Mouse (Mus musculus) limb, embryonic 11.5 days (tissue): ENCODE measurements around the gene Rapgef5. TPM values are rescaled to one million over a fixed set of nuclear protein-coding genes. Genes with fewer than 3 reads are reported as not detected.

Experiments used
- ATAC-seq: fragments of 200-750 bp; cut with Nextera tagmentation; 2 replicates; pipeline ENCODE4 v1.8.0; 2017; ENCODE audit warnings: low read depth; ENCODE audit not compliant: insufficient number of reproducible peaks, low FRiP score, low TSS enrichment
- DNase-seq: peaks from one replicate; pipeline ENCODE4 v3.0.0-alpha.2; 2015; ENCODE audit warnings: low spot score
- H3K27ac ChIP-seq: fragments of 300-500 bp; sonication (generic); replicated peaks from 2 replicates; pipeline ENCODE4 v1.5.1; 2014; ENCODE audit warnings: low read depth, mild to moderate bottlenecking, low read length
- H3K27me3 ChIP-seq: fragments of 300-500 bp; sonication (generic); 2 replicates; pipeline ENCODE4 v1.6.1; 2014; ENCODE audit warnings: mild to moderate bottlenecking, low read length, mixed read lengths; ENCODE audit not compliant: control insufficient read depth, insufficient read depth
- H3K36me3 ChIP-seq: fragments of 300-500 bp; sonication (generic); 2 replicates; pipeline ENCODE4 v1.6.1; 2014; ENCODE audit warnings: mild to moderate bottlenecking, low read length, moderate library complexity, mixed read lengths; ENCODE audit not compliant: control insufficient read depth, insufficient read depth
- H3K4me1 ChIP-seq: fragments of 300-500 bp; sonication (generic); 2 replicates; pipeline ENCODE4 v1.6.1; 2014; ENCODE audit warnings: low read length, mixed read lengths; ENCODE audit not compliant: control insufficient read depth, insufficient read depth
- H3K4me2 ChIP-seq: fragments of 300-500 bp; sonication (generic); 2 replicates; pipeline ENCODE4 v1.6.1; 2014; ENCODE audit warnings: low read depth, mild to moderate bottlenecking, moderate library complexity; ENCODE audit not compliant: severe bottlenecking
- H3K4me3 ChIP-seq: fragments of 300-500 bp; sonication (generic); 2 replicates; pipeline ENCODE4 v1.5.1; 2014; ENCODE audit warnings: low read depth, low read length
- H3K9ac ChIP-seq: fragments of 300-500 bp; sonication (generic); 2 replicates; pipeline ENCODE4 v1.6.1; 2014; ENCODE audit warnings: mild to moderate bottlenecking, low read length
- H3K9me3 ChIP-seq: fragments of 300-500 bp; sonication (generic); 2 replicates; pipeline ENCODE4 v1.6.1; 2016; ENCODE audit warnings: low read length; ENCODE audit not compliant: control insufficient read depth
- WGBS: fragments of 180-500 bp; shearing (Covaris S2); extraction: QIAGEN DNeasy Blood & Tissue Kit; methylation state at CpG from one replicate; pipeline ENCODE4 v1.1.7; 2014; 5-methylcytosine and 5-hydroxymethylcytosine counted together
- polyA plus RNA-seq: library from polyadenylated mRNA; unstranded; fragments of >200 nt; fragmentation: Nextera tagmentation; extraction: Ambion mirVana; gene quantifications from 2 replicates; pipeline ENCODE4 v1.2.1, GENCODE M21; 2014

Rapgef5 gene
- polyA plus RNA-seq, 1 experiment from 2014 or later = 7.4 TPM

- DNase-seq = no peak
- Histone ChIP-seq H3K36me3 (no peaks in the 10 kb centered on the region), H3K27ac (no peak overlapping the region), H3K4me3 (no peak overlapping the region), H3K27me3 (no peaks in the 10 kb centered on the region), H3K9me3 (no peaks in the 10 kb centered on the region), H3K4me2 (no peak overlapping the region), H3K9ac (no peak overlapping the region), H3K4me1 (peaks cover 13% of the 10 kb centered on the region)
- 91% methylated on average over 7 of the region's 7 CpGs for WGBS
- ATAC-seq = no peak
Measured at GRCm38 (mm10) chr12:117746611-117747010, 230.3 kb downstream of the Rapgef5 start.

- H3K4me1 ChIP-seq = peaks cover 10% of the 10 kb centered on the region
- H3K27me3 ChIP-seq = no peaks in the 10 kb centered on the region
- H3K4me3 ChIP-seq = no peak overlapping the region
- WGBS = 19% methylated on average over 9 of the region's 9 CpGs
- no peak overlapping the region for H3K27ac ChIP-seq
- H3K4me2 ChIP-seq = no peak overlapping the region
- DNase-seq (no peak), ATAC-seq (no peak)
- H3K36me3 ChIP-seq = no peaks in the 10 kb centered on the region
- H3K9ac ChIP-seq = no peak overlapping the region
- no peaks in the 10 kb centered on the region for H3K9me3 ChIP-seq
Measured at GRCm38 (mm10) chr12:117751045-117751444, 234.8 kb downstream of the Rapgef5 start.

- Histone ChIP-seq H3K9ac (no peak overlapping the region), H3K27ac (no peak overlapping the region), H3K9me3 (no peaks in the 10 kb centered on the region), H3K4me2 (peak overlapping the region; percentile 15; the same call in 1 of the 2 replicates), H3K4me1 (peaks cover 10% of the 10 kb centered on the region), H3K36me3 (no peaks in the 10 kb centered on the region), H3K27me3 (no peaks in the 10 kb centered on the region), H3K4me3 (no peak overlapping the region)
- 42% methylated on average over 25 of the region's 25 CpGs for WGBS
- DNase-seq (peak; percentile 40), ATAC-seq (no peak)
Measured at GRCm38 (mm10) chr12:117751520-117752383, 235.5 kb downstream of the Rapgef5 start.

- ATAC-seq = no peak; the same call in 1 of the 2 replicates
- Histone ChIP-seq H3K4me2 (no peak overlapping the region), H3K9ac (no peak overlapping the region), H3K36me3 (no peaks in the 10 kb centered on the region), H3K4me3 (no peak overlapping the region), H3K9me3 (no peaks in the 10 kb centered on the region), H3K4me1 (peaks cover 6% of the 10 kb centered on the region), H3K27ac (no peak overlapping the region), H3K27me3 (no peaks in the 10 kb centered on the region)
- WGBS = 38% methylated on average over 7 of the region's 7 CpGs
- no peak for DNase-seq
Measured at GRCm38 (mm10) chr12:117756010-117756409, 239.7 kb downstream of the Rapgef5 start.

- no peak overlapping the region for H3K9ac ChIP-seq
- H3K4me1 ChIP-seq = no peaks in the 10 kb centered on the region
- DNase-seq (no peak), ATAC-seq (no peak)
- no peaks in the 10 kb centered on the region for H3K9me3 ChIP-seq
- H3K27me3 ChIP-seq = no peaks in the 10 kb centered on the region
- H3K36me3 ChIP-seq = no peaks in the 10 kb centered on the region
- 77% methylated on average over 5 of the region's 5 CpGs for WGBS
- no peak overlapping the region for H3K4me2 ChIP-seq
- no peak overlapping the region for H3K27ac ChIP-seq
- H3K4me3 ChIP-seq = no peak overlapping the region
Measured at GRCm38 (mm10) chr12:117760373-117760772, 244.1 kb downstream of the Rapgef5 start.

- no peaks in the 10 kb centered on the region for H3K36me3 ChIP-seq
- H3K27me3 ChIP-seq = no peaks in the 10 kb centered on the region
- H3K4me1 ChIP-seq = no peaks in the 10 kb centered on the region
- H3K4me2 ChIP-seq = no peak overlapping the region
- no peaks in the 10 kb centered on the region for H3K9me3 ChIP-seq
- H3K9ac ChIP-seq = no peak overlapping the region
- H3K27ac ChIP-seq = no peak overlapping the region
- no peak overlapping the region for H3K4me3 ChIP-seq
- DNase-seq (no peak), ATAC-seq (no peak)
Measured at GRCm38 (mm10) chr12:117760846-117761245, 244.6 kb downstream of the Rapgef5 start.

GRCm38 (mm10) chr12:117761698-117762097 lies 245.4 kb downstream of the Rapgef5 start:
- 58% methylated on average over 1 of the region's 1 CpGs for WGBS
- Histone ChIP-seq H3K27me3 (no peaks in the 10 kb centered on the region), H3K27ac (no peak overlapping the region), H3K9me3 (no peaks in the 10 kb centered on the region), H3K4me2 (no peak overlapping the region), H3K4me3 (no peak overlapping the region), H3K36me3 (no peaks in the 10 kb centered on the region), H3K4me1 (no peaks in the 10 kb centered on the region), H3K9ac (no peak overlapping the region)
- DNase-seq = no peak
- ATAC-seq = no peak

GRCm38 (mm10) chr12:117763247-117763646 lies 247.0 kb downstream of the Rapgef5 start:
- WGBS = 35% methylated on average over 3 of the region's 3 CpGs
- no peak overlapping the region for H3K27ac ChIP-seq
- no peaks in the 10 kb centered on the region for H3K27me3 ChIP-seq
- H3K36me3 ChIP-seq = no peaks in the 10 kb centered on the region
- DNase-seq (peak; percentile 30), ATAC-seq (peak; percentile 55; the same call in 1 of the 2 replicates)
- no peaks in the 10 kb centered on the region for H3K9me3 ChIP-seq
- H3K9ac ChIP-seq = no peak overlapping the region
- H3K4me3 ChIP-seq = no peak overlapping the region
- H3K4me2 ChIP-seq = no peak overlapping the region
- no peaks in the 10 kb centered on the region for H3K4me1 ChIP-seq
